Mouse (Mus musculus): ENCODE results near the gene Spg21.
A peak's percentile ranks its signal among the peaks of the same experiment; 100 is the strongest.

The Spg21 gene

DNA sequence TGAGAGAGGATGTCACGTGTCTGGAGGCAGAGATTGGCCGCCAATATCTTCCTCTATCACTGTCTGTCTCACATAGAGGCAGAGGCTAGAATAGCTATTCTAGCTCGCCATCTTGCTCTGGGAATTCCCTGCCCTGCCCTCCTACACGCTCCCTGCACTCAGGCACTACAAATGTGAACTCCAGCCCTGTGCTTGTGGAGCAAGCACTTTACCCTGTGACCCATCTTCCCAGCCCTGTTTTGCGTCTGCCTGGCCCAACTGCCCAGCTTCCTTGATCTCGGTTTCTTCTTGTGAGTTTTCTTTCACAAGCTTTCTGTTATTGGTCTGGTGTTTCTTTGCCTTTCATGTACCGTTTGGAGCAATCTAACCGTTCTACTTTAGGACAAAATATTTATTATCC is 18.4 kb downstream of the Spg21 start:
- no peak for DNase-seq (ENCODE audit: low spot score in 2 of 2)

- DNase-seq (ENCODE audit: low spot score in 2 of 2): no peak
Measured at GRCm38 (mm10) chr9:65480071-65480470, 19.3 kb downstream of the Spg21 start.

DNA sequence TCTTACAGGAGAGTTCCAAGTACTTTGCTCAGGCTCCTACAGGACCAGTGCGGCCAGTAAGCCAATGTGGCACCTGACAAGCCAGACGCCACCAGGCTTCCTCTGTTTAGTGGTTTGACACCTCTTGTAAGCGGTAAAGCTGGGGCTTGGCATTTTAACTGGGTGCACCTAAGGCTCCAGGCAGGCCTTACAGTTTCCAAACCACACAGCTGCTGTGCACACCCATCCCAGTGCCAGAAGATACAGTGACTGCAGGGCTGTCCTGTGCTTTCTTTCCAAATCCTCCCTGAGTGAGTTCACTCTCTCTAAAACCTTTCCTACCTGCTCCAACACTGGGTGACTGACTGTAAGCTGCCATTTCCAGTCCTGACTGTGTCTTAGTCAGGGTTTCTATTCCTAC is 30.7 kb downstream of the Spg21 start:
- DNase-seq (ENCODE audit: low spot score in 2 of 2): no peak

DNA sequence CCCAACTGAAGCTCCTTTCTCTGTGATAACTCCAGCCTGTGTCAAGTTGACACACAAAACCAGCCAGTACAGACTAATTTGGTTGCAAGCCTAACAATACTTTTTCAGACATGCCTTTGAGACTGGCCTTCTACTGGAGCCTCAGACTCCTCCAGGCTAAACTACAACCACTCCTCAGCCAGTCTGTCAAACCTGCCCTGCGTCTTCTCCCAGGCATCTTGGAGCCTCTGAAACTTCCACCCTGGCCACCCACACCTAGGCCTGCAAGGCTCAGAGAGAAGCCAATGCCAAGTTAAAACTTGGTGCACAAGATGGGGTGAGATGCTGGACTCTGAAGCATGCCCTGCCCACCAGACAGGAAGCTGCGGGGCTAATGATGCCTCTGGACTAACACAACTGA is 31.6 kb downstream of the Spg21 start:
- DNase-seq (ENCODE audit: low spot score in 2 of 2): no peak

- DNase-seq (ENCODE audit: low spot score in 2 of 2): peak in 1 of 2 experiments; percentile 18
Measured at GRCm38 (mm10) chr9:65492851-65493250, 32.1 kb downstream of the Spg21 start.

GRCm38 (mm10) chr9:65502146-65502545 is 41.4 kb downstream of the Spg21 start:
- DNase-seq (ENCODE audit: low spot score in 2 of 2): no peak

DNA sequence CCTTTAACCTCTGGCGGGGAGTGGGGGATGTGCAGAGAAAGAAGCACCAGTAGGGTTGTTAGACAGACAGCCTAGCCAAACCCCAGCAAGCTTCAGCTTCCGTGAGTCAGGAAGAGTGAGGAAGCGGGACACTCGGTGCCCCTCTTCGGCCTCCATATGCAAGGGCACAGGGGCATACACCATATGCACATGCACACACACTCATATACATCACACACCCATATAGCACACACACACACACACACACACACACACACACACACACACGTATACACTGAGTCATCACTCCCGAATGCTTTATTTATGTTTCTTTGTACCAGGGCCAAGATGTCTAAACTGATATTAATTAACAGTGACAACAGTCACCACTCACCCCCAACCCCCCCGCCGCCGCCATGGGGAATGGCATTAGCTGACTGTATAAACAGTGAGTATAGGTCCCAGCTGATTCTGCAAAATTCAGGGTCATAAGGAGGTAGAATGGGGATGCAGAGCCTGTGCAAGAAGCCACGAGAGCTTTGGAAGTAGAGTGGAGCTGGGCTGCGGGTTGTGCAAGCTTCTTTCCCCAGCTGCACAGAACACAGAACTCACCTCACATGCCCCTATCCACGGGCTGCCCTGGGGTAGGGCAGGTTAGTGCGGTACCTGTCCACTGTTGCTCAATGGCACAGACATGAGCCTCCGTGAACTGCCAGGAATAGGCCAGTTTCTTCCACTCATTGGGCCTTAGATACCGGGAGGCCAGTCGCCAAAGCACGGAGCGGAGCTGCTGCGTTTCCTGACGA is 42.2 kb downstream of the Spg21 start:
- peak in 1 of 2 experiments; percentile 23 for DNase-seq (ENCODE audit: low spot score in 2 of 2)

DNA sequence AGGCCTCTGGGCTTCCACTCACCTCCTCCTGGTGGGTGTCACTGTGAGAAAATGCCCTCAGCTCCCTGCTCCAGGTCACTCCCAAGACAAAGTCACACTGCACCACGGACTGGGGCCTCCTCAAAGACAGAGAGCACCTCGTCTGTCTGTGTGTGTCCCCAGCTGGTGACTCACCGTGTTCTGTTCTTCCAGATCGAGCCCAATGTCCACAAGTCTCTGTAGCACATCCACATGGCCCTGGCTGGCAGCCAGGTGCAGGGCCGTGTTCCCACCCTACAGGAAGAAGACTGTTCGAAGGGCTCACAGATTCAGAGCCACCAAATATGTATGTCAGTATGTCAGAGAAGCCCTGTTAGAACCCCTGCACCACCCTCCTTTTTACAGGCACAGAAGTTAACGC is 47.7 kb downstream of the Spg21 start:
- DNase-seq (ENCODE audit: low spot score in 2 of 2): no peak

DNA sequence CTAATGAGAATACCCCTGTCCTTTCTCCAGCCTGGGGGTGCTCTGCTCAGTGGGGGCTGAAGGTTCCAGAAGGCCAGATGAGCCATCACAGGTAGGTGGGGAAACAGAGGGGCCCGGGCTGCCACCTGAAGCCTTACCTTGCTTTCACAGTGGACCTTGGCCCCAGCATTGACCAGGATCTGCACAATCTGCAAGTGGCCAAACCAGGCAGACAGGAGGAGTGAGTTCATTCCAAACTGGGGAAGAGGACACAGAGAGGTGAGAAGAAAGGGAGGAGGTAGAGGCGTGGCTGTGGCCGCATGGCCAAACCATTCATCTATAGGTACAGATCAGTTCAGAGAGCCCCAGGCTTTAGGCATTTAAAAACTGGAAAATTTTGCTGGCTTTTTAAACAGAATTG is 51.8 kb downstream of the Spg21 start:
- DNase-seq (ENCODE audit: low spot score in 2 of 2): peak; percentile 38 to 56

- DNase-seq (ENCODE audit: low spot score in 2 of 2): no peak
Measured at GRCm38 (mm10) chr9:65514431-65514830, 53.7 kb downstream of the Spg21 start.

GRCm38 (mm10) chr9:65514851-65515261 is 54.1 kb downstream of the Spg21 start:
- no peak for DNase-seq (ENCODE audit: low spot score in 2 of 2)

GRCm38 (mm10) chr9:65519807-65520504 is 59.2 kb downstream of the Spg21 start, which contains the start of gene Ankdd1a:
TSS of gene Ankdd1a (minus strand) at chr9:65520193.
- DNase-seq (ENCODE audit: low spot score in 2 of 2): no peak

DNA sequence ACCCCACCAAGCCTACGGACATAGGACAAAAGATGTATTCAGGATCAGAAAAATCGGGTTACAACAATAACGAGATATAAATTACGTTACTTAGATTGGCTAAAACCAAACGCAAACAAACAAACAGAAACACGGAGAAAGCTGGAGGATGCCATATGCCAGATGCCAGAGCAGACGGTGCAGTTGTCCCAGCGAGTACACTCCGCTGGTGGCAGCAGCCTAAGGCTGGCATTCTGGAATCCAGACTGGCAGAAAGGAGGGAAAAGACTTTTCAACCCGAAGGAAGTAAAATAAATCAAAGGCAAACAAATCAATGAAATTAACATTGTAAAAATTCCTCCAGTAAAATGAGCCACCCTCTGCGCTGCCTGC is 59.7 kb downstream of the Spg21 start:
- no peak for DNase-seq (ENCODE audit: low spot score in 2 of 2)

DNA sequence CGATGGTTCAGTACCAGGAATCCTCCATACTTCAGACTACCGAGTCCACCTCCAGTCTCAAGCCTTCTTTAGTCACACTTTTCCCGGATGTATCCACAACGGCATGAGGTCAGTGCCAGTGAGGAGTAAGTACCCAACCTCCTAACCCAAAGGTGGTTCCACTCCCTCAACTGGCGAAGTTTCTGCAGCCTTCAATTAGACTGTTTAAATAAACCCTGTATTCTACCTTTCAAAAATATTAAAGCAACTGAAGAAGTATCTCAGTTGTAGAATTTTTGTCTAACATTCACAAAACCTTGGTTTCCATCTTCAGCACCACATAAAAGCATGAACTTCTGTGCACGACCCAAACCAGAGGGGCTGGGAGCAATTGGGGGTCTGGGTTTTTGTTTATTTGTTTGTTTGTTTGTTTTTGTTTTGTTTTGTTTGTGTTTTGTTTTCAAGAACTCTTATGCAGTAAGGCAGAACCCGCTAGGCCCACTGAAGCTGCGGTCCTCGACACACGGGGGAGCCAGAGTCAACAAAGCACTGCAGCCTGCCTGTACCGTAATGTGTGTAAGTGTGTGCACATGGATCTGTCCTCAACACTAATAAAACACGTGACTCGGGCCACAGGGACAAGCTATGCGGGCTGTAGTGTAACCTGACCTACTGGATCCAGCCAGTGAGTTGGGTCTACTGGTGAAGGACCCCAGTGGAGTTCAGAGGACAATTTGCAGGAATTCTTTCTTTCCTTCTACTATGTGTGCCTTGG is 63.0 kb downstream of the Spg21 start:
- peak; percentile 64 to 72 for DNase-seq (ENCODE audit: low spot score in 2 of 2)

- no peak for DNase-seq (ENCODE audit: low spot score in 2 of 2)
Measured at GRCm38 (mm10) chr9:65525445-65526195, 64.9 kb downstream of the Spg21 start.

- no peak for DNase-seq (ENCODE audit: low spot score in 2 of 2)
Measured at GRCm38 (mm10) chr9:65528417-65529038, 67.8 kb downstream of the Spg21 start.

- DNase-seq (ENCODE audit: low spot score in 2 of 2): no peak
Measured at GRCm38 (mm10) chr9:65529659-65530058, 68.9 kb downstream of the Spg21 start.

GRCm38 (mm10) chr9:65531283-65531682 is 70.5 kb downstream of the Spg21 start:
- DNase-seq (ENCODE audit: low spot score in 2 of 2): no peak

DNA sequence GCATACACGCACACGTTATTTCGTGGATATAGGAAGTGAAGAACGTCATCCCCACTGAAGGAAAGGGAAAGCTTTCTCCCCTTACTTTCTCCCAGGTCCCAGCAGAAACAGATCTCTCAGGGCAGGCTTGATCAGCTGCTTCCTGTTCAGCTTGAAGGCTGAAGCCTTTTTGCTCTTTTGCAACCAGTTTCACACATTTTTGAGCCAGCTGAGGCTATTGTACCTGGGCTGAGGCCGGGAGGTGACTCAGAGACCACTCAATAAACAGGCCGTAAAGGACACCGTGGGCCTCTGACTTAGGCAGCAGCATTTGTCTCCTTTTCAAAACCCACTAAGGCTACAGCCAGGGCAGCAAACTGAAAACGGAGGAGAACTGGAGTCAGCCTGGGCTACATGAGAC is 72.2 kb downstream of the Spg21 start:
- no peak for DNase-seq (ENCODE audit: low spot score in 2 of 2)

- no peak for DNase-seq (ENCODE audit: low spot score in 2 of 2)
Measured at GRCm38 (mm10) chr9:65534111-65534510, 73.4 kb downstream of the Spg21 start.

GRCm38 (mm10) chr9:65535191-65535722 is 74.5 kb downstream of the Spg21 start:
- DNase-seq (ENCODE audit: low spot score in 2 of 2): no peak
